Mouse (Mus musculus) embryonic fibroblast, embryonic 13.5 days (primary cell): ENCODE measurements around the gene Wdr47. TPM values are rescaled to one million over a fixed set of nuclear protein-coding genes. Genes with fewer than 3 reads are reported as not detected.
A peak's percentile ranks its signal among the peaks of the same experiment; 100 is the strongest.

Experiments used
- H3K27ac ChIP-seq: 2 replicates; pipeline ENCODE4 v1.5.1; 2012; ENCODE audit warnings: low read length, control low read depth, inconsistent platforms; ENCODE audit not compliant: insufficient read depth
- H3K4me1 ChIP-seq: 2 replicates; pipeline ENCODE4 v1.6.1; 2011; ENCODE audit warnings: low read length; ENCODE audit not compliant: control insufficient read depth, insufficient read depth
- H3K4me3 ChIP-seq: 2 replicates; pipeline ENCODE4 v1.5.1; 2011; ENCODE audit warnings: mild to moderate bottlenecking, control low read depth, low read length; ENCODE audit not compliant: insufficient read depth
- CTCF ChIP-seq: IDR thresholded peaks from 2 replicates; pipeline ENCODE4 v1.5.1; 2011; ENCODE audit warnings: mild to moderate bottlenecking, control low read depth, low read length, moderate library complexity, borderline replicate concordance; ENCODE audit not compliant: insufficient read depth
- POLR2A ChIP-seq: IDR thresholded peaks from 2 replicates; pipeline ENCODE4 v1.6.1; 2011; ENCODE audit warnings: low read depth, mild to moderate bottlenecking, control low read depth, low read length, moderate library complexity
- polyA plus RNA-seq: library from polyadenylated mRNA; stranded (reverse); fragments of >200 nt; gene quantifications from 2 replicates; pipeline ENCODE4 v1.2.4, GENCODE M21; 2011; ENCODE audit warnings: low read depth; ENCODE audit not compliant: missing spikeins, insufficient read length

Wdr47 gene
- 17.9 and 18.2 TPM in 2 replicates for polyA plus RNA-seq

DNA sequence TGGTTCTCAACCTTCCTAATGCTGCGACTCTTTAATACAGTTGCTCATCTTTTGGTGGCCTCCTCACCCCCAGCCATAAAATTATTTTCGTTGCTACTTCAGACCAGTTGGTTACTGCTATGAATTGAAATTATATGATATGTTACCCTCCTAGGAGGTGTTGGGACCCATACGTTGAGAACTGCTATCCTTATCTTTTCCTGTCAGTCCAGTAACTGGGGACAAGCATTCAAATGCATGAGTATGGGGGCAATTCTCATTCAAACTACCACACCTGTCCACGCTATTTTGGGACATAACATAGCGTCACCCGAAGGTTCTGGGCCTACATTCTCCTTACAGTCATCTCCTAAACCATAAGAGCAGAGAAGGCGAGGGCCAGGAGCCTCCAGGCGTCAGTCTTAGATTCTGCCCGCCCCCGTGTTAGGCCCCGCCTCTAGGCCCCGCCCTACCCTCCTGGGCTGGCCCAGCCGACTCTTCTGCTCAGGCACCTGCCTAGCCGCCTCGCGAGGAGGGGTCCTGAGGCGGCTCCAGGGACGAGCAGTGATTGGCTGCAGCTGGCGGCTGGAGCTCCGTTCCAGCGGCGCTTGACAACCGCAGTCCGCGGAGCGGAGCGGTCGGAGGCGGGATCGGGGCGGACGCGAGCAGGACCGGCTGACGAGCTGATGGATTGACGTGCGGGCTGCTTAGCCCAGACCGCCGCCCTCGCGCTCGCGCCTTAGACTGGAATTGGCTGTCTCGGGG lies at the start of gene Wdr47:
Wdr47 (plus strand) TSS at position 494 of the 744 bp plus-strand sequence.
- TF ChIP-seq POLR2A (peak; percentile 76), CTCF (no peak)
- H3K4me3 ChIP-seq = peak within 1 kb of the TSS; percentile 82

GRCm38 (mm10) chr3:108542299-108542698 lies 48.8 kb upstream of the Wdr47 start:
- Histone ChIP-seq H3K4me1 (no peaks in the 10 kb centered on the region), H3K27ac (no peak overlapping the region), H3K4me3 (no peak overlapping the region)
- TF ChIP-seq POLR2A (no peak), CTCF (no peak)

More for the DNA sequence above, at the start of gene Wdr47:
- H3K27ac ChIP-seq = no peak within 1 kb of the TSS
- H3K4me1 ChIP-seq = no peaks in the 10 kb centered on the region

GRCm38 (mm10) chr3:108554111-108554561 lies 36.9 kb upstream of the Wdr47 start:
- Histone ChIP-seq H3K4me3 (peak overlapping the region; percentile 83), H3K27ac (no peak overlapping the region), H3K4me1 (no peaks in the 10 kb centered on the region)
- TF ChIP-seq CTCF (no peak), POLR2A (no peak; the same call in 1 of the 2 replicates)

DNA sequence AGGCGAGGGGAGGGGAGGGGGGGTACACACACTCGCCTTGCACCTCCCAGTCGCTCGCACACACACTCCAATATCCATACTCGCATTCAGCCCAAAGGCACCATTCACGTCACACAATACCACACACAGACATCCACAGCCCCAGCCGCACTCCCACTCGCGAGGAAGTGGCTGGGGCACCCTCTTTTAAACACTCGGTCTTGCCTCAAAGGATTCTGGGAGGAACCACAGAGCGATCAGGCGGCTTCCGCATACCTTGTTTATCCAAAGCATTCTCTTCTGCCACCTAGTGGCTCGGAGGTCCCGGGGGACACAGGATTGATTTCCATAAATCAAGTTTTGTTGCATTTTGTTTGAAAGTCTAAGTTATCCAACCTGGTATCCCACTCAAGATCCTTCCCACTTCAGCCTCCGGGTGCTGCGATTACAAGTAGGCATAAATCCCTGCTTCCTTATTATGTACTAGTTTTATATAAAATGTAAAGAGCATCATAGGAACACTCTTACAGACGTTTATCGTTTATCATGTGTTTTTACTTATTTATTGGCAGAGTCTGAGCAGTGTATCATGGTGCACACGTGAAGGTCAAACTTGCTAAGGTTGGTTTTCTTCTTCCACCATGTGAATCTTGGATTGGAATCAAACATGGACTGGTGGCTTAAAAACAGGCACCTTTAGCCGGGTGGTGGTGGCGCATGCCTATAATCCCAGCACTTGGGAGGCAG lies 36.3 kb upstream of the Wdr47 start:
- TF ChIP-seq POLR2A (peak; percentile 100), CTCF (peak; percentile 24; the same call in 1 of the 2 replicates)
- H3K27ac ChIP-seq = no peak overlapping the region
- H3K4me1 ChIP-seq = no peaks in the 10 kb centered on the region
- peak overlapping the region; percentile 83 for H3K4me3 ChIP-seq

GRCm38 (mm10) chr3:108557888-108558287 lies 33.2 kb upstream of the Wdr47 start:
- Histone ChIP-seq H3K4me3 (no peak overlapping the region), H3K4me1 (no peaks in the 10 kb centered on the region), H3K27ac (no peak overlapping the region)

DNA sequence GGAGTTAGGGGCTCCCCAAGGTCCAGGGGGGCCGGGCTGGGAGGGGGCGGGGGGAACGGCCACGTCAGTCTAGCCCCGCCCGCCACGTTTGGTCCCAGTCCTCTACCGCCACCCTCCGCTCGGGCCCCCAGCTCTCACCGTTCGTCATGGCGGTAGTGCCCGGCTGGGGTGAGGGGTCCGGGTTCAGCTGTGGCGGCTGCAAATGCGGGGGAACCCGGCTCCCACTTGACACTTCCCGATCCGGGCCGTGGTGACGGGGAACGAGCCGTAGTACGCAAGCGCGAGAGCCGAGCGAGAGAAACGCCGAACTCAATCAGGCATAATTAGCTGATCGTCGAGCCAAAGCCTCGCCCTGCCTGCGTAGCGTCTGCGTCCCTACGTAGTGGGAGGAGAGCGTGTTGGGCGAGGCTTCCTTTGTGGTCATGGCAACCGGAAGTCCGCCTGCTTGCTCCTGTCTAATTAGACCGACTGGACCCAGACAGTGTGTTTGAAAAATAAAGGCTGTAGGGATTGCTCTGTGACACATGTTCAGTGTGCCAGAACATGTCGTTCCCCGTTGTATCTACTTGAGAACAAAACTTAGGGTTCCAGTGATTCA lies 28.8 kb upstream of the Wdr47 start, which contains the start of gene Tmem167b:
Tmem167b (minus strand) TSS at position 334 of the 598 bp plus-strand sequence.
- Histone ChIP-seq H3K27ac (peak within 1 kb of the TSS; percentile 93), H3K4me1 (no peaks in the 10 kb centered on the region), H3K4me3 (peak within 1 kb of the TSS; percentile 95)
- peak; percentile 47 for TF ChIP-seq POLR2A
- TF ChIP-seq CTCF = no peak

More at GRCm38 (mm10) chr3:108557888-108558287, 33.2 kb upstream of the Wdr47 start:
- TF ChIP-seq CTCF = no peak

DNA sequence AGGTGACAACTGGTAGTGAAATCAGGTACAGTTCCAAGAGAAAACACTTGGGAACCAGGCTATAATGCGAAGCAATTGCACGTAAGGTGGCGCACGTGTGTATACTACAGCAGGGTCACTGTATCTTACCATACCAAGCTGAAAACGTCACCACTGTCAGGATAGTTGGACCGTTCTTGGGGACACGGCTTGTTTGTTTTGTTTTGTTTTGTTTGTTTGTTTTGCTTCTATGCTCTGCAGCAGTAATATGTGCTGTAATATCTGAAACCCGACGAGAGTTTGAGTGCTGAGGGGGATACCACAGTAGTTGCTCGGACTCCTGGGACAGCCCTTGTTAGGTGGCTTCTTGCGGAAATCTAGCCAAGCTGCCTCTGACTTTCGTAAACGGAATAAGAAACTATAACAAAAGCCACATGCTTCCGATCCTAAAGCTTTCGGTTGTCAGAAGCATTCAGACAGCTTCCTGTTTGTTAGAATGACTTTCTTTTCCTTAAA lies 28.3 kb upstream of the Wdr47 start:
- TF ChIP-seq POLR2A (no peak; the same call in 1 of the 2 replicates), CTCF (no peak)
- H3K27ac ChIP-seq = peak overlapping the region; percentile 82
- H3K4me3 ChIP-seq = peak overlapping the region; percentile 31
- H3K4me1 ChIP-seq = no peaks in the 10 kb centered on the region

DNA sequence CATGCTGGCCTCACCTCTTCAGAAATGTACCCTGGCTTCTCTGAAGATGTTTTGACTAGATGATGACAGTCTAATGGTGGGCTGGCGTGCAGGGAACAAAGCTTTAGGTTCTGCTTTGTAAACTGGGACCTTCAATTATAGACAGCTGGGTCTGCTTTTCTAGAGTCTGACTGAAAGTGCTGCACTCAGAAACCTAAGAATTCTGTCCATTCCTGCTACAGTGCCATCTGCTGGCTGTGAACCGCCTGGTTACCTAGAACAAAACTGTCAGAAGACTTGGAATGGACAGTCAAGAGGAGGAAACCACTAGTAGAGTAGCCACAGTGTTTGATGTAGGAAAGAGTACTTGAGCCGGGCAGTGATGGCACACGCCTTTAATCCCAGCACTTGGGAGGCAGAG lies 27.8 kb upstream of the Wdr47 start:
- 0 out of 2 replicates have a peak, but pooled peaks have one; percentile 24 for TF ChIP-seq POLR2A
- peak; percentile 43; the same call in 1 of the 2 replicates for TF ChIP-seq CTCF
- peak overlapping the region; percentile 82 for H3K27ac ChIP-seq
- H3K4me1 ChIP-seq = no peaks in the 10 kb centered on the region
- peak overlapping the region; percentile 31 for H3K4me3 ChIP-seq
